Mouse (Mus musculus) midbrain, embryonic 13.5 days (tissue): ENCODE results near the gene Gpr137b. TPM values are rescaled to one million over a fixed set of nuclear protein-coding genes. Genes with fewer than 3 reads are reported as not detected.
"Not testable (repeated sequence)": the region's sequence is repeated elsewhere in the genome, so short reads cannot be mapped to it uniquely, and the experiment has no call there.

Experiments used
- ATAC-seq: fragments of 200-750 bp; cut with Nextera tagmentation; 2 replicates; pipeline ENCODE4 v1.8.0; 2017; ENCODE audit warnings: mild to moderate bottlenecking, moderate TSS enrichment, moderate library complexity
- H3K27ac ChIP-seq: fragments of 300-500 bp; sonication (generic); 2 replicates; pipeline ENCODE4 v1.5.1; 2015; ENCODE audit warnings: inconsistent platforms, mild to moderate bottlenecking, moderate library complexity
- H3K27me3 ChIP-seq: fragments of 300-500 bp; sonication (generic); 2 replicates; pipeline ENCODE4 v1.6.1; 2015; ENCODE audit warnings: mild to moderate bottlenecking, inconsistent platforms
- H3K36me3 ChIP-seq: fragments of 300-500 bp; sonication (generic); 2 replicates; pipeline ENCODE4 v1.6.1; 2015; ENCODE audit warnings: mild to moderate bottlenecking, inconsistent platforms
- H3K4me1 ChIP-seq: fragments of 300-500 bp; sonication (generic); replicated peaks from 2 replicates; pipeline ENCODE4 v1.6.1; 2015; ENCODE audit warnings: inconsistent platforms
- H3K4me2 ChIP-seq: fragments of 300-500 bp; sonication (generic); replicated peaks from 2 replicates; pipeline ENCODE4 v1.6.1; 2015; ENCODE audit warnings: moderate library complexity, mild to moderate bottlenecking, inconsistent platforms
- H3K4me3 ChIP-seq: fragments of 300-500 bp; sonication (generic); replicated peaks from 2 replicates; pipeline ENCODE4 v1.5.1; 2015; ENCODE audit warnings: mild to moderate bottlenecking, inconsistent platforms
- H3K9ac ChIP-seq: fragments of 300-500 bp; sonication (generic); replicated peaks from 2 replicates; pipeline ENCODE4 v1.6.1; 2015; ENCODE audit warnings: mild to moderate bottlenecking, inconsistent platforms
- H3K9me3 ChIP-seq: fragments of 300-500 bp; sonication (generic); 2 replicates; pipeline ENCODE4 v1.6.1; 2016; ENCODE audit warnings: mild to moderate bottlenecking, inconsistent platforms
- WGBS: fragments of 180-500 bp; shearing (Covaris S2); methylation state at CpG from one replicate; pipeline ENCODE4 v1.1.7; 2015; 5-methylcytosine and 5-hydroxymethylcytosine counted together
- polyA plus RNA-seq: library from polyadenylated mRNA; unstranded; fragments of >200 nt; fragmentation: Nextera tagmentation; extraction: Ambion mirVana; gene quantifications from 2 replicates; pipeline ENCODE4 v1.2.1, GENCODE M21; 2015

The Gpr137b gene
- 28.1 and 31.7 TPM in 2 replicates for polyA plus RNA-seq

- H3K4me2 ChIP-seq: peak within 1 kb of the TSS; percentile 52
- under 1% methylated on average over 45 of the region's 78 CpGs for WGBS
- H3K4me1 ChIP-seq, H3K36me3 ChIP-seq, H3K27me3 ChIP-seq, H3K9me3 ChIP-seq: not testable (repeated sequence)
- H3K9ac ChIP-seq: peak within 1 kb of the TSS; percentile 62
- peak; percentile 93 for ATAC-seq
- H3K4me3 ChIP-seq: peak within 1 kb of the TSS; percentile 43
- H3K27ac ChIP-seq: peak within 1 kb of the TSS; percentile 70; the same call in 1 of the 2 replicates
These were observed at the start of gene Gpr137b for GRCm38 (mm10) chr13:13393228-13394095. TSS of gene Gpr137b (minus strand) at chr13:13394014.

GRCm38 (mm10) chr13:13438112-13438953, 44.5 kb upstream of the Gpr137b start:
- not testable (repeated sequence) for H3K4me2 ChIP-seq, H3K4me3 ChIP-seq, H3K27ac ChIP-seq, H3K27me3 ChIP-seq, H3K9me3 ChIP-seq, H3K9ac ChIP-seq, H3K36me3 ChIP-seq, H3K4me1 ChIP-seq
- peak; percentile 53 for ATAC-seq
- 7% methylated on average over 14 of the region's 28 CpGs for WGBS

GRCm38 (mm10) chr13:13437460-13438015, 43.7 kb upstream of the Gpr137b start, which contains the start of gene Nid1:
TSS of gene Nid1 (plus strand) at chr13:13437551.
- not testable (repeated sequence) for H3K9ac ChIP-seq, H3K9me3 ChIP-seq, H3K4me1 ChIP-seq, H3K27ac ChIP-seq, H3K27me3 ChIP-seq, H3K36me3 ChIP-seq
- H3K4me3 ChIP-seq: peak within 1 kb of the TSS; percentile 29
- WGBS: 0% methylated on average over 27 of the region's 39 CpGs
- peak; percentile 73 for ATAC-seq
- peak within 1 kb of the TSS; percentile 47 for H3K4me2 ChIP-seq

GRCm38 (mm10) chr13:13436161-13436560, 42.3 kb upstream of the Gpr137b start:
- WGBS: 91% methylated on average over 5 of the region's 7 CpGs
- not testable (repeated sequence) for ATAC-seq, H3K4me2 ChIP-seq, H3K36me3 ChIP-seq, H3K9ac ChIP-seq, H3K27ac ChIP-seq, H3K4me3 ChIP-seq, H3K4me1 ChIP-seq, H3K27me3 ChIP-seq, H3K9me3 ChIP-seq

- ATAC-seq, H3K9ac ChIP-seq, H3K27ac ChIP-seq, H3K4me2 ChIP-seq, H3K4me3 ChIP-seq, H3K36me3 ChIP-seq, H3K9me3 ChIP-seq, H3K27me3 ChIP-seq, H3K4me1 ChIP-seq: not testable (repeated sequence)
- 76% methylated on average over 3 of the region's 5 CpGs for WGBS
These were observed 29.5 kb upstream of the Gpr137b start for GRCm38 (mm10) chr13:13423301-13423700.

- WGBS: 91% methylated on average over 7 of the region's 12 CpGs
- not testable (repeated sequence) for H3K36me3 ChIP-seq, ATAC-seq, H3K9me3 ChIP-seq, H3K4me2 ChIP-seq, H3K9ac ChIP-seq, H3K4me3 ChIP-seq, H3K27ac ChIP-seq, H3K4me1 ChIP-seq, H3K27me3 ChIP-seq
These were observed 25.0 kb upstream of the Gpr137b start for GRCm38 (mm10) chr13:13418859-13419258.

GRCm38 (mm10) chr13:13416007-13416337, 22.2 kb upstream of the Gpr137b start:
- H3K4me2 ChIP-seq, H3K27me3 ChIP-seq, H3K36me3 ChIP-seq, H3K4me3 ChIP-seq, H3K27ac ChIP-seq, H3K4me1 ChIP-seq, H3K9ac ChIP-seq, H3K9me3 ChIP-seq: not testable (repeated sequence)
- peak; percentile 71 for ATAC-seq
- 90% methylated on average over 2 of the region's 4 CpGs for WGBS

GRCm38 (mm10) chr13:13415120-13416006, 21.5 kb upstream of the Gpr137b start:
- H3K27ac ChIP-seq, H3K4me3 ChIP-seq, H3K4me1 ChIP-seq, H3K36me3 ChIP-seq, H3K9me3 ChIP-seq, H3K9ac ChIP-seq, H3K27me3 ChIP-seq: not testable (repeated sequence)
- peak; percentile 76 for ATAC-seq
- H3K4me2 ChIP-seq: 0 out of 2 replicates have a peak overlapping the region, but pooled peaks have one; percentile 17
- WGBS: 42% methylated on average over 23 of the region's 23 CpGs

GRCm38 (mm10) chr13:13414206-13414605, 20.4 kb upstream of the Gpr137b start:
- H3K27ac ChIP-seq: no peak overlapping the region
- no peak for ATAC-seq
- 66% methylated on average over 3 of the region's 3 CpGs for WGBS
- no peak overlapping the region for H3K4me2 ChIP-seq
- H3K27me3 ChIP-seq: no peaks in the 10 kb centered on the region
- no peak overlapping the region for H3K4me3 ChIP-seq
- H3K4me1 ChIP-seq: no peaks in the 10 kb centered on the region
- H3K9ac ChIP-seq: no peak overlapping the region
- no peaks in the 10 kb centered on the region for H3K9me3 ChIP-seq
- H3K36me3 ChIP-seq: no peaks in the 10 kb centered on the region

- H3K27me3 ChIP-seq, H3K4me2 ChIP-seq, H3K9me3 ChIP-seq, H3K4me3 ChIP-seq, H3K4me1 ChIP-seq, H3K9ac ChIP-seq, H3K27ac ChIP-seq, ATAC-seq, H3K36me3 ChIP-seq: not testable (repeated sequence)
- no CpG with 5 or more reads among the region's 6 CpGs for WGBS
These were observed 11.7 kb upstream of the Gpr137b start for GRCm38 (mm10) chr13:13405511-13405910.

GRCm38 (mm10) chr13:13404517-13405155, 10.8 kb upstream of the Gpr137b start:
- not testable (repeated sequence) for H3K4me1 ChIP-seq, ATAC-seq, H3K4me2 ChIP-seq, H3K27ac ChIP-seq, H3K27me3 ChIP-seq, H3K9ac ChIP-seq, H3K36me3 ChIP-seq, H3K9me3 ChIP-seq, H3K4me3 ChIP-seq
- WGBS: 82% methylated on average over 6 of the region's 6 CpGs
